Mouse (Mus musculus): Measurements from ENCODE around the gene Ttc21b. TPM values are rescaled to one million over a fixed set of nuclear protein-coding genes. Genes with fewer than 3 reads are reported as not detected.

Ttc21b gene
- polyA plus RNA-seq (2021; fragmentation: Nextera tagmentation) = 2.0 and 2.6 TPM in 2 replicates
- long read RNA-seq, experiment 1, full-length matches to known transcripts = 1 of 5 reads
- long read RNA-seq, experiment 1, partial matches to known transcripts = 4 of 5 reads
- long read RNA-seq, experiment 1, other reads (novel, unspliced or antisense) = 0 of 5 reads
- long read RNA-seq, experiment 2, full-length matches to known transcripts = 16 of 29 reads
- long read RNA-seq, experiment 2, partial matches to known transcripts = 11 of 29 reads
- long read RNA-seq, experiment 2, other reads (novel, unspliced or antisense) = 2 of 29 reads

GRCm38 (mm10) chr2:66256220-66257131 is at the start of gene Ttc21b:
Gene Ttc21b, minus strand, starts transcription at chr2:66256617.

Other genes starting within 250 kb of the Ttc21b start
- gene Galnt3, start 131.6 kb downstream of the Ttc21b start, polyA plus RNA-seq (2021; fragmentation: Nextera tagmentation) = 0.36 and 0.60 TPM in 2 replicates
- 18.8 and 22.5 TPM in 2 replicates for gene Scn1a, start 184.2 kb upstream of the Ttc21b start, polyA plus RNA-seq (2021; fragmentation: Nextera tagmentation)